Mouse (Mus musculus): ENCODE measurements around the gene Sh3bp4.

Sh3bp4 gene

DNA sequence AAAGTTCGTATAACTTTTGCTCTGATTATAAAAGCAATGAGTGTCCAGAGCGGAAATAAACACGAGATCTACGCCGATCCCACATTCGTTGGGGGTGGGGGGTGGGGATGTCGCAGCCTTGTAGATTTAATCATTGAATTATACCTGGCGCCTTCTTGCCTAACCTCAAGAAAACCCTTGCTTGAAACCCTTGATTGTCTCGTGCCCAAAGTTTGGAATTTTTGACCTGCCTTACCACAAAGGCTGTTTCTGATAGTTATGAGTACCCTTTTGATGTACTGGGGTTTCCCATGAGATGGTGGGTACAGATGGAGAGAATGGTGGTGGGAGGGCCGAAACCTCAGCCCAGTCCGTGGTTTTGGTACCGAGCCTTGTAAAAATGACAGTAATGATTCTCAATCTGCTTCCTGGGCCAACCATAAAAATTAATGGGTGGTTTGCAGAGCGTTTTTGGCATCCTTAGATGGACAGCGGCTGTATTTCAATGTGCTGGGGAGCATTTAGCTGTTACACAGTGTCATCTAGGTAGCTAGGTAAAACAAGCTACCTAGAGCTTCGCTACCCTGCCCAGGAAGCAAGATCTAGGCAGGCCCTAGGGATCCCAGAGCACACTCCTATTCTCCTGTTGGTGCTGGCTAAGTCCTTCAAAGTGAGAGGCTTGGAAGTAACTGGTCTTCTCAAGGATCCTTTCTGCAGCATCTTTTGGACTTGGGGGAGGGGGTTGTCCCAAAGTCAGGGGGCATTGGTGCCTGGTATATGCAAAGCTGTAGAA lies 1.3 kb downstream of the Sh3bp4 start:
- no peak for DNase-seq (ENCODE audit: low spot score)

DNA sequence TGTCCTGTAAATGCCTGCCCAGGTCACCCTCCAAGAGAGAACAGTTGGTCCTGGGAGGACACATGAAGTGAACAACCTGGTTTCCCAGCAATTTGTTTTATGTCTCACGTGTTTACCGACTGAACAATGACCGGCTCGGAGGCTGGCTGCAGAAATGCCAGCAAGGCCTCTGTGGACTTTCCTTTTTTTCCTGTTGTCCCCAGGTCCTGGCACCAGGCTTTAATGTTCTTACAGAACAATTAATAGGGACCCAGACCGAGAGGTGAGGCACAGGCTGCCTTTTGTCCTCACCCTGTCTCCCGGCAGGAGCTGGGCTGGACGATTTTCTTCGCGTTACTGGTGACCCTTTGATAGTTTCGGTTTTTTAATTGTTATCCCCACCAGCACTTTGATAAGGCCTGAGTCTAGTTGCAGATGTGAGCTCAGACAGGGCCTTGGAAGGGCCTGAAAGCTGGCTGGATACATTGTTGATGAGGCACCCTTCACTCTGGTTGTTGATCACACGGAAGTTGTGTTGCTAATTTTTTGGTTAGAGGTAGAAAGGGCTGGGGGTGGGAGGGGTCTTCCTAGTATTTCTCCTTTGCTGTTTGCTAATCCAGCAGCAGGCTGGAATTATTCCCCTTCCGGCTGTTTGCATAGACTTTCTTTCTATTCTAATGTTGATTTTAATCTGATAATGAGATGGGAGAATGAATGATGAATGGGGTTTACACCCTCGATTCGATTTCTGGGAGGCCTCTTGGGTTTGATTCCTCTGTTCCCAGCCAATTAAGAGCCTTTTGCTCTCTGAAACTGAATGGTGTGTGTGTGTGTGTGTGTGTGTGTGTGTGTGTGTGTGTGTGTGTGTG lies 2.2 kb downstream of the Sh3bp4 start:
- DNase-seq (ENCODE audit: low spot score): no peak

DNA sequence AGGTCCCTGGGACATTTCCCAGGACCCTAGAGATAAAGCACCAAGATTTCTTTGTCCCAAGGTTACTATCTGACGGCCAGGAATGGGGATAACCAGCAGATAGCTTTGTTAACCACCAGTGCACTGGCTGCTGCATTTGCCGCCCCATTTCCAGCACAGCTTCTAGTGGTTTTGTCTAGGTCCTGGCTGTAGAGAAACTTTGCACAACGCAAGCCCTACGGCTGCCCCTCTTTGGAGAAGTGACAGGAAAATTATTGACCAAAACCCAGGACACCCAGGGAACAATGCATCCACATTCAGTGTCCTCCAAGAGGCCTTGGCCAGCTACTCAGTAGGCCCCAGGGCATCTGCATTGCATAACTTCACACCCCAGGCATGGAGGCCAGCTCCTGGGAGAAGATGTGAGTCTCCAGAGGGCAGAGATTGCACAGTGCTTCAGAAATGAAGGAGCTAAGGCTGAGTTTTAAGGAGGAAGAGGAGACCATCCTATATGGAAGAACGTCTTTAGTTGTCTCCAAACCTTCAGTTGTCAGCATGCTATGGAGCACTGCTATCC lies 3.2 kb downstream of the Sh3bp4 start:
- DNase-seq (ENCODE audit: low spot score): no peak

DNA sequence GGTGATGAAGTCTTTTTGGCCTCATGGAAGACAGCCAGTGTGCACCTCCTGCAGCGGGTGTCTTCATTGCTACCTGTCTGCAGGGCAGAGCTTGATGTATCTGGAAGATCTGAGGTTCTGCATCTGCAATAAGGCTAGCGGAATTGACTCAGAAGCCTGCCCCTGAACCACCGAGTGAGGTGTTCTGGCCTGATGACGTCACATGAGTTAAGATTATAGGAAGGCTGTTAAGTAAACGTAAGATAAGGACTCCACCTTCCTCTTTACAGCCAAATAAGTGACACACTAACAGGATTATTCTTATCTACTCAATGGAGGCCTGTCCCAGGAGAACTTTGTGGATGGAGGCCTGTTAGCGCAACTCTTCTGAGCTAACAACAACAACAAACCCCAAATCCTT lies 4.5 kb downstream of the Sh3bp4 start:
- DNase-seq (ENCODE audit: low spot score): no peak

DNA sequence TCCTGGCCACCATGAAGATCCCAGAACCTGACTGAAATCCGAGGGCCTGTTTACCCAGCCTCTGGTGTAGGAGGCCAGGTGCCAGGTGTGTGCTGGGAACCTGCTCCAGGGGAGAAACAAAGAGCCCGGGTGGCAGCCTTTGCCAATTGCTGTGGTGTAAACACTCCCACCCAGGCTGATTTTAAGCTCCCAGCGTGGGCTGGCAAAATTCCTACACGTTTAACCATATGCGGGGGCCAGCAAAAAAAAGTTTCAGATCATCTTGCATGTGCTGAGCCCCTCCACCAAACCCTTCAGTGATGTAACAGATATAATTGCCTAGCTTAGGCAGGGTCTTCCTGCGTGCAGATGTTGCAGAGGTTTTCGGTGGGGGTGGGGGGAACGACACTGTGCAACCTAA lies 4.9 kb downstream of the Sh3bp4 start:
- DNase-seq (ENCODE audit: low spot score): no peak

DNA sequence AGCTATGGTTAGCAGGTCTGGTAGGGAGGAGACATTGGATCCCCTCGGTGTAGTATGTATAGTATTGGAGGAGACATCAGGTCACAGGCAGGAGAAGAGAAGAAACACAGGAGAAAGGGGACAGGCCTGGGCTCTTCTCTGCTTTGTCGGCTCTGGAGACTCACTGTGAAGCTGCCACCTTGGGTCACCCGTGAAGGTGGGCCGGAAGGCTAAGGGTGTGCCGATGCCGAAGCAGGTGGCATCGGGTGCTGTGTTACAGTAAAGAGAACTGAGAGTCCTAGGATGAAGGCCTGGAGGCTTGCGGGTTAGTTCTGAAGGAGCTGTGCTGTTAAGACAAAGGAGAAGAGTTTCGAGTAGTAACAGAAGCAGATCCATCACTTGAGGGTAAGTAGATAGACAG lies 6.6 kb downstream of the Sh3bp4 start:
- DNase-seq (ENCODE audit: low spot score): no peak

DNA sequence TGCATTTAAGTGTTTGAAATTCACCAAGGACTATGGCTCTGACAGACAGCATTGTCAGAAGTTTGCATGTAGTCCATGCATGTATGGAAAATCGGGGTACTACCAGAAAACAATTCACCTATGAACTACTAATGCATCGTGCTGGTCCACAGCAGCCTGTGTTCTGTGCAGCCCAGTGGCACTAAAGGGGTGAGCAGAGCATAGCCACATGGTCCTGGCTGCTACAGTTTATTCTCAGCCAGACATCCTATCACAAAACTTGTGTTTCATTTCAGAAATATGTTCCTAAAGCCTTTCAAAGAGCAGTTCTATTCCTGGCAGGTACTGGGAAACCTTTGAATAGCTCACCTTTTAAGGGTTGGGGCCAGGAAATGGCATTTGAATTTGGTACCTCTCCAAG lies 8.0 kb downstream of the Sh3bp4 start:
- no peak for DNase-seq (ENCODE audit: low spot score)

DNA sequence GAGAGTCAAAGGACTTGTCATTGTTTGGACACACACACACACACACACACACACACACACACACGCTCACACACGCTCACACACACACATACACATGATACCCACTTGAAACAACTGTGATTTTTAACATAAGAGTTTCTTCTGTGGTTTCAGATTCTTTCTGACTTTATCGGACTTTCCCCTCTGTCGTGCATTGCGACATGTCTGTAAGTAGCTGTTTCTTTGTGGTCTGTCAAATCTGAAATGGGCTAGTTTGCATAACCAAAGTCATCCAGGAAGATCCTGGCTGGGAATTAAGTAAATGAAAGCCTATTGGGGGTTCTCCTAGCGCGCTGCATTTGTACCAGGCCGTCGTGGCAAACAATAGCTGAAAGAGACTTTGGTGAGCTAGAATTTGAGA lies 8.5 kb downstream of the Sh3bp4 start:
- no peak for DNase-seq (ENCODE audit: low spot score)

DNA sequence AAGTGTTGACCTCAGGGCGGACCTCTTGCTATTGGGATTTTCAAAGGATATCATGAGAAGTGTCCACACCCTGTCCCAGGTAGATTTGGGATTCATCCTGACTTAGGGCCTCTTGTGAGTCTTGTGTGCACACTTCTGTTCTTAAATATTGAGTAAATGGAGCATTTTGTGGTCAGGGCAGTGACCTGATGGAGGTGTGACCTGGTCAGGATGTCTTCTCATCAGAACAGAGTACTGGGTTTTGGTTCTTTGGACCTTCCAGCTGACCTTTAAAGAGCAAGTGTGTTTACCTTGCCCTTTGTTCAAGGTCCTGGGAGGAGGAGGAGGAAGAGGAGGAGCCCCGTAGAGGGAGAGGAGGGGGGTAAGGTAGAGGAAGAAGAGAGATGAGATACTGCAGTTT lies 9.0 kb downstream of the Sh3bp4 start:
- no peak for DNase-seq (ENCODE audit: low spot score)

DNA sequence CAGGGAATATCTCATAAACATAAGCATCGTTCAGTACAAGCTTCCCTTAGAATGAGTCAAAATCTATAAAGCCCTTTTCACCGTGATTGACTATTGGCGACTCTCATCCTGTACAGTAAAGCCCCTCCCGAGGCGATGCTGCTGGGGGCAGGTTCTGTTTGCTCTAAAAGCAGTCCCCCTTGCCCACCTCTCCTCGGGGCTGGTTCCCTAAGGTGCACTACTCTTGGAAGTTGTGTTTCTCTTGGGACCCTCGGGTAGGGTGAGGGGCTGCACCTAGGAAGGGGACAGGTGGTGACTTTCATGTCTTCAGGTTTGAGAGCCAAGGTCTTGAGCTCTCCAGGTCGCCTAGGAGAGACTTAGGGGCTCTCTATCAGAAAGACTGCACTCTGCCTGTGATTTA lies 10.2 kb downstream of the Sh3bp4 start:
- no peak for DNase-seq (ENCODE audit: low spot score)

DNA sequence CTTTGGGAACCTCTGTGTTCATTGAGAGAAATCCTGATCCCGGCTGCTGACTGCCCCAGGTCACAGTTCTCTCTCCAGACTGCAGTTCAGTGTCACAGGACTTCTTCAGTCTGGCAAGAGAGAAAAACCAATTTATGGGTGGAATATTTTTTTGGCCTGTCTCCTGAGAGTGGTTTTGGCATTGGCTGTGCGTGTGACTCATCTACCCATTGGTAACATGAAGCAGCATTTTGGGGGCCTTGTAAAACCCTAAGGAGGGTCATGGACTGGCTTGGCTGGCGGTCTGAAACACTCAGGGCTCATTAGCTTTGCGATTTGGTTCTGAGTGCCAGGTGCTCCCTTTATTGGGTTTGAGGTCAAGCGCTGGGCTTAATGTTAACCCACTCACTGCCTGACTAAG lies 10.6 kb downstream of the Sh3bp4 start:
- DNase-seq (ENCODE audit: low spot score): no peak

DNA sequence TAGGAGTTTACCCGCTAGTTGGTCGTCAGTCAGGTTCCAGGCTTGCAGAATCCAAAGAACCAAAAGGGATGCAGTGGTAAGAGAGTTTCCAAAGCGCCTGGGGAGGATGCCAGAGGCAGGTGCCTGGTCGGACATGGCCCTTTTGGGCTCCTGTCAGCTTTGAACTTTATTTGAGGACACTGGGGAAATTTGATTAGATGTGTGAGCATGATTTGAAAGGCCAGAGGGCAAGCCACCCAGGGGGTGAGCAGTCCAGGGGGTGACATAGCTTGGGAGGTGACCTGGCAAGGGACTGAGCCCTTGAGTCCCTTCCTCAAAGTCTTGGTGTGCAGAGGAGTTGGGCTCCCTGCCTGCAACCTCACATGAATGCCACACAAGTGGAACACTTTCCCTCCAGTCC lies 11.2 kb downstream of the Sh3bp4 start:
- no peak for DNase-seq (ENCODE audit: low spot score)

DNA sequence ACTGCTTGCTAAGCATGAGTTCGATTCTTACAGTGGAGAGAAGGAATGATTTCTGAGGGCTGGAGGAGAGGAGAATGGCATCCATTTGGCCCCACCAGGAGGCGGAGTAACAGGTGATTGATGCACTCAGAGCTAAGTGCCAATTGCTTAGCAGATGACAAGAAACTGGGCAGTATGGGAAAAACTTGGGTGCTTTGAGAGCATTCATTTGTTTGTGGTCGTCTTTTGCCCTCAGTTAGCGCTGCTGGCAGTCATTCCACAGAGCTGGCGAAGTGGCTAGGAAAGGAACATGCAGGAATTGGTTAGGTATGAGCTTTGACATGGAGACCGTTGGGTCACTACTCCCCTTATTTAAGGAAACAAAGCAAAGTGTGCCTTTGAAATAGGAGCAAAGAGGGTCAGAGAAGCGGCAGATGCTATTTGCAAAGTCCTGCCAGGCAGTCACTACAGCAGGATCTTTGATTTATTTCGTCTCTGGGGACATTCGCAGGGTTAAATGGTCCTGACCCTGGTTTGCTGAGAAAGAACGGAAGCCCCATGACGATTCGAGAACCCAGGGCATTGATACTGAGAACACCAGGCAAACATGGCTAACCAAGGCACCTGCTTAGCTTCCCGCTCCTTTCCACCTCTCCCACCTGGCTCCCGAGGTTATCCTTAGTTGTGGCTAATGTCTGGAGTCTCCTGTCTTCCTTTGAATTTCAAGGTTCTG lies 12.1 kb downstream of the Sh3bp4 start:
- DNase-seq (ENCODE audit: low spot score): no peak

DNA sequence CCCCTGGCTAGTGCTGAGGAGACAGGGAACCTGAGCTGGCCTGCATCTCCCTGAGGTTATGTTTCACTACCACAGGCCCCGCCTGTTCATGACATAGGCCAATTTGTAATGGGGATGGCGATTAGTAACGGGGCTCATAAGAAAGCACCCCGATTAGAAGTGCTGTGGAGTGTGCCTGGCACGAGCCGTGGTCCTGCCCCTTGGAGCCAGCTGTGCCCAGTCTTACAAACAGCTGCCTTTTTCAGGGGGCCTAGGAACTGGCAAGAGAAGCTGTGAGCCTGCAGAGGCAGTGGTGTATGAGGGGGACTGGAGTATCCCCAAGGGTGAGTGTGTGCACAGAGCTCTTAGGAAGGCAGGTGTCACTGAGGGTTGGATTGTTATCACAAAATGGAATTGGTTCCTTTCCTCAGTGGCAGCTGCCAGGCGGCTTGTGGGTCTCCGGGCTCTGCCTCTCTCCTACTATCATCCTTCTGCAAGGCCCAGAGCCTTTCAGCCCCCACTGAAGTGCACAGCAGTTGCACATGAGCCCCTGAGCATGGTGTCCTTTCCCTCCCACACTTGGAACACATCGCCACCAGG lies 16.4 kb downstream of the Sh3bp4 start:
- DNase-seq (ENCODE audit: low spot score): no peak

DNA sequence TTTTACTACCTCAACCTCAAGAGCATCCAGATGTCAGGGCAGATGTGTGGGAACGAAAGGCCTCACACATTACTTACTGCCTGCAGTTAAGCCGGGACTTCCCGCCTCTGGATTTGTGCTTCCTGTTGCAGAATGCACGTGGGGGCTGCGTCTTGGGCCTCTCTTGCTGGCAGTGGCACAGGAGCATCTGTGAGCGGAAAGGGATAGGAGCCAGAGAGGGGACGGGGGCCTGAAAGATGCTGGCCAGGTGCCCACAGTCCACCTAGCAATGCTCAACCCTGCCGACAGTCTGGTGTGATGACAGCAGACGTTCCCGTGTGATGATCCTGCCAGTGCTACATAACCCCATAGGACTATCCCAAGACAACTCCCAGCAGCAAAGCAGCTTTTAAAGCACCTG lies 17.9 kb downstream of the Sh3bp4 start:
- DNase-seq (ENCODE audit: low spot score): no peak

DNA sequence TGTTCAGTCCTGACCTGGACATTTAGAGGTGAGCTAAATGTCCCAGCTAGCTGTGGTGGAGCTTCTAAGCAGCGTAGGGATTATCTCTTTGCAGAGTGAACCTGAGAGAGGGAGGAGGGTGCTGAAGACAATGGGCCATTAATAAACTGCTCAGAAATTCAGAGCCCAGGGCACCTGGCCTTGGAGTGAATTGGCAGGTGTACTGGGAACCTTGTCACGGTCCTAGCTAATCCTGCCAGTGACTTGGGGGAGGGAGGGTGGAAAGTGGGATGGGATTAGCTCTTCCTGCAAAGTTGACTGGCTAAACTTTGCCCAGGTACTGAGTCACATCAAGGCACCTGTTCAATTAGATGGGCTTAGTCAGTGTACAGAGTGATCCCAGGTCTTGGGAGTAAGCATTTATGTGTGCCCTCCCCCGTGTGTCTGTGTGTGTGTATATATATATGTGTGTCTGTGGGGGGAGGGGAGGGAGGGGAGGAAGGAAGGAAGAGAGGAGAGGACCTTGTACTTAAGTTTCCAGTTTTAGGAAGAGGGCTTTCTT lies 18.6 kb downstream of the Sh3bp4 start:
- DNase-seq (ENCODE audit: low spot score): no peak

DNA sequence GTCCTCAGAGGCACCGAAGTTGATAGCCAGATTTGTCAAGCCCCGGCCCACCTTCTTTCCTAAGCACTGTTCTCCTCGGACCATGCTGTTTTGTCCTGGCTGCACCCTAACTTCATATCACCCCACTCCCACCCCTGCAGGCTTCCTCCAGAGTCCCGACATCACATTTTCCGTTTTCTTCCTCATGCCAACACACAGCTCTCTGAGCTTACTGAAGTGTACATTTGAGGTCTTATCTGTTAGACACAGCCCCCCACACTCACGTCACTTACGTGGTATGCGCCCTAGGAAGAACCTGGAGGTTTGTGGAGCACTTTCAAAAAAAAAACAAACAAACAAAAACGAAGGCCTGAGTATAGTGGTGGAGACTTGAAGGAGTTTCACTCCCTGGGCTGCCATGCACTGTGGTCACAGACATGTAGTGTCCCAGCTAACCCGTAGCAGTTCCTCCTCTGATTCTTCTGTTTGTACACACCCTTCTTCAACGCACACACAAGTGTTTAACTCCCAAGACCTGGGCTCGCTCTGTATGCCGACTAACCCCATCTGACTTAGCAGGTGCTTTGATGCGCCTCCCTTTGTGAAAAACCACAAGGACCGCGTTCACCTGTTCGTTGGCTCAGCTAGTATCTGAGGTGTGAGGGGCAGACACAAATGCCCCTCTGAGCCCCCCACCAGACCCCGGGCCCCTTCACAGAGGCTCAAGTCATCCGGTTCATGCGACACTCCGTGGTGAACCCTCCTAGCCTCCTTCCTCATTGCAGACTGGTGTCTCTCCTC lies 19.8 kb downstream of the Sh3bp4 start:
- DNase-seq (ENCODE audit: low spot score): no peak

DNA sequence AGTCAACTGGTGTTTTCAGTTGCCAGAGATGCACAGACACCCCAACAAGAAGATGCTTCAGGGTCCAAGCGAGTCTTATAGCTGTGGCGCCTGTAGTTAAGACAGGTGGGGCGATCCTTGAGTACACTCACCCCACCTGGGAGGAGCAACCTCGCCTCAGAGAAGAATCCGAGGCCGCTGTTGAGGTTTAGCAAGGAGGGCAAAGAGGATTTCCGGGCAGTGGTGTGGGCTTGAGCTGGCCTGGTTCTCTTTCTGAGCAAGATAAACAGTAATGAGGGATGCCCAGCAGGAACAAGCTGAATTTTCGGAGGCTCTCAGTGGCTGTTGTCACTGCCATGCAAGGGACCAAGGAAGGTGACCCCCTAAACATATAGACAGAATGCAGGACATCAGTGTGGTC lies 20.5 kb downstream of the Sh3bp4 start:
- DNase-seq (ENCODE audit: low spot score): no peak

DNA sequence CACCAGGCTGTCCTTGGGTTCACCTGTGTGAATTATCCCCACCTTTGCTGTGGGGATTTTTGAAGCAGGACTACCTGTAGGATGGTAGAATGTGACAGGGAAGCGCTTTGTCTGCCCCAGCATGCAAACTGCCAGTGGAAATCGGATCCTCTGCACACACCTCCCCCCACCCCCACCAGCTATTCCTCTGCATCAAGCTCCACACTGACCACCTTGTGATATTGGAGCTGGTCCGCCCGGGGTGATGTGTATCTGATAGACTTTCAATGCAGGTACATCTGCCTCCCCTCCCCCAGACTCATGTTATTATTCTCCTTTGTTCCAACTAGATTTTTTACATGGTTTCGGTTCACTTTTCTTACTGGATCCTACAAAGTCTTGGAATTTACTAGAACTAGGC lies 21.8 kb downstream of the Sh3bp4 start:
- DNase-seq (ENCODE audit: low spot score): no peak

DNA sequence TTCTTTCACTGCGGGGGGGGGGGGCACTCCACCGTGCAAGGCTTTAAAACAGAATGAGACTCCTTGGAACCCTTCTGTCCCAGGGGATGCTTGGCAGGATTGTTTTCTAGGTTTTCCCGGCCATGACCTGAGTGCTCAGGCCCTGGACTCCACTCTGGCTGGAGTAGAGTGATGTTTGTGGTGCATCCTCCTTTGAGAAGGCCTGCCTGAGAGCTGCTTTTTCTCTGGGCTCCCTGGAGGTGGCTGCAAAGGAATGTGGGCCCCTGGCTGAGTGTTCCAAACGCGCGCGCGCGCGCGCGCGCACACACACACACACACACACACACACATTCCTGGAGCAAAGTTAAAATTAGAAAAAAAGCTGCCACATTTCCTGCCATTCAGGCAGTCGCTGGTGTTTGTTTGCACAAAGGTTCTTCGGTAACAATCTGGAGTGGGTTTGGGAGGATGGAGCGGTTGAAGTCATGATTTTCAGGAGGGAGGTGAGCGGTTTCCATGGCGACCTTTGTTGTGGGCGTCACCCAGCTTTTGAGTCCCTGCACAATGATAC lies 22.3 kb downstream of the Sh3bp4 start:
- no peak for DNase-seq (ENCODE audit: low spot score)

DNA sequence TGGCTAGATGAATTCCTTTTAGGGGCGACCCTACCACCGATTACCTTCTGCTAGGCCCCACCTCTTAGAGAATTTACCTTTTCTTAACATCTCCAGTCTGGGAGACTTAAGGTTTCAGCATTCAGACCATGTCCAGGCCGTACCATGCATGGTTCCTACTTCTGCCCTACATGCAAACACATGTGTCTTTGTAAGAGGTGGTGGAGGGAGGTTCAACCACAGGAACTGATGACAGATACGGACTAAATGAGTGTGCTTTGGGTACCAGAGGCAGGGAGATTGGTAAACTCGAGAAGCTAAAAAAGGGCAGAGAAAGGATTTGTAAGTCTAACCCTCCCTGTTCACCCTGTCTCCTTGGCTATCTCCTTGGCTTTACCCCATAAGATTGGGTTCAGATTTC lies 23.5 kb downstream of the Sh3bp4 start:
- DNase-seq (ENCODE audit: low spot score): no peak

Measured in spleen, adult 12 weeks (tissue).